Mouse (Mus musculus): ENCODE data around the gene Sorbs2.

- no peak for TF ChIP-seq POLR2A (IDR thresholded peaks at IDR 0.05; ENCODE audit: insufficient read length, low read depth)
- no peak for TF ChIP-seq E2F4 (IDR thresholded peaks at IDR 0.05; ENCODE audit: insufficient read depth)
- no peak for TF ChIP-seq MYOG (IDR thresholded peaks at IDR 0.05; ENCODE audit: control insufficient read depth in 1 of 3, insufficient read depth in 1 of 3, insufficient read length in 2 of 3, low read depth in 2 of 3)
- no peak for TF ChIP-seq REST (IDR thresholded peaks at IDR 0.05; ENCODE audit: insufficient read depth, insufficient read length)
- no peak for TF ChIP-seq MAX (IDR thresholded peaks at IDR 0.05; ENCODE audit: low read depth)
- no peak for TF ChIP-seq MYOD1 (IDR thresholded peaks at IDR 0.05; ENCODE audit: control insufficient read depth in 1 of 3, insufficient read length in 2 of 3, low read depth in 2 of 3)
- TF ChIP-seq POLR2AphosphoS2 (IDR thresholded peaks at IDR 0.05; ENCODE audit: insufficient read length, low read depth) = no peak
- TF ChIP-seq USF1 (IDR thresholded peaks at IDR 0.05; ENCODE audit: low read depth) = no peak
- TF ChIP-seq CEBPB (IDR thresholded peaks at IDR 0.05; ENCODE audit: insufficient read depth, poor library complexity, severe bottlenecking) = no peak
Observed at GRCm38 (mm10) chr8:45743326-45743725, 235.7 kb downstream of the Sorbs2 start.
